Mouse (Mus musculus): Measurements from ENCODE around the gene Hnrnpa1.
A peak's percentile ranks its signal among the peaks of the same experiment; 100 is the strongest.

The Hnrnpa1 gene

DNA sequence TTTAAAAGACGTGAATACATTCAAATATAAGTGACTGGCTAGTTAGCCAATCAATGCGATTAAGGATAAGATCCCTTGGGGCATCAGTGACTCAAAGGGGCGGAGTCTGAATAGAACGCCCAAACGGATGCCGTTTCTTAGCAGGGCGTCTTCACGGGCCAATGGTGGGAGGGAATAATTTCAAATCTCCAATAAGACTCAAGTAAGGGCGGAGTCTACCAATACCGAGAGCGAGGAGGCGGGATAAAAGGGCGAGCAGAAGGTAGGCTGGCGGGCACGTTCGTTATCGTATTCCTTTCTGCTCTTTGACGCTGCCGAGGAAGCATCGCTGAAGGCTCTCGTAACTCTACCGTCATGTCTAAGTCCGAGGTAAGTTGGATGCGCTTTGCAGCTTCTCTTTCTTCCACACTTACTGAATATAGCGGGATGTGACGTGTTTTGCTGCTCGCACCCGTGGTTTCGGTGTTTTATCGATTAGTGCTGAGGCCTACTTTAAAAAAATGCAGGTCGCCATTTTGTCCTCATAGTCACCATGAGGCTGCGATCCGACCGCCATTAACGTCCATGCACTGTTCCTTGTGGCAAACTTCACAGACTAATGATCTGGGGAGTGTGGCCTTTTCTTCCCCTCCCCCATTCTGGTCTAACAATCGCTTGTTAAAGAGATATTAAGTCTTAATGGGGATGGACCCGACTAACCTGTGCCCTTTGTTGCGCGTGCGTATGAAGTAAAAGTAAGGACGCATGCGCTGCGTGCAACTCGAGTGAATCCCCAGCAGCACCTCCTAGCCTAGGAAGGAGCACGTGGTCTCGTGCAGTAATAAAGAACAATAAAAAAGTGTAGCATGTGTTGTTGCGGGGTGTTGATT is at the start of gene Hnrnpa1:
TSS of gene Hnrnpa1 (plus strand) at position 273 of the 869 bp plus-strand sequence.
- DNase-seq (ENCODE audit: low read depth, low spot score) = peak; percentile 97

DNA sequence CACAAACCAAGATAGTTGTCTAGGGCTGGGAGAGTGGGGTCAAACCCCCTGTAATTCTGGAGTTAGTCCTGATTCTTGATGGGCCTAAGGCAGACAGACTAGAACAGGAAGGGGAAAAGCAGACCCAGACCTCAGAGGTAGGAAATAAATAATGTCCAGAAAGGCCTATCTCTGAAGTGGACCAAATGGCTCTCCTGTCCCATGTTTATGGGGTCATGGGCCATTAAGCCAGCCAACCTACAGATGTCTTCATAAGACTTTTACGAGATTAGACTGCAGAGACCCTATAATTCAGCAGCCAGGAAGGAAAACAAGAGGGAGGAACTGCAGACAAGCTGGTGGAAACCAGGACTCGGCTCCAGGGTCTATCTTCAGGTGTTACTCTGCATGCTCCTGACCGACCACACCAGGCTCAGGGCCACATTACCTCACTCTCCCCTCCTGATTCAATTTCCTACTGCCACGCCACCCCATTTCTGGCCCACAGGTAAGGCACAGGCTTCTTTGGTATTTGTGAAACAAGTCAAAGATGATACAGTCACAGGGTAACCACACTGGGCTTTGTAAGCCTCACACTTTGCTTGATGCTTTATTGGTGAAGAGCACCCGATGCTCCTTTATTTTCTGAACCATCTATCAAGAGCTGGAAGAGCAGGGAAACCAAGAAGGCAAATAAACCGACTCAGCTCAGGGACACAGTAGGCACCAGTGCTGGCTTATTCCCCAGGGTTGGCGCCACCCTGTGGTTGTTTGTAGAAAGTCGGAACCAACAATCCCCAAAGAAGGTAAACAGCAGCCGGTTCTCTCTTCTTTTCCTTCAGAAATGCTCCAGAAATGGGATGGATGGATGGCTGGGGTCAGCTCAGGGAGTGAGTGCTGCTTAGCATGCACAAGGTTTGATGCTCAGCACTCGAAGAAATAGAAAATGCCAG is 49.4 kb upstream of the Hnrnpa1 start:
- DNase-seq (ENCODE audit: low read depth, low spot score) = peak; percentile 63

DNA sequence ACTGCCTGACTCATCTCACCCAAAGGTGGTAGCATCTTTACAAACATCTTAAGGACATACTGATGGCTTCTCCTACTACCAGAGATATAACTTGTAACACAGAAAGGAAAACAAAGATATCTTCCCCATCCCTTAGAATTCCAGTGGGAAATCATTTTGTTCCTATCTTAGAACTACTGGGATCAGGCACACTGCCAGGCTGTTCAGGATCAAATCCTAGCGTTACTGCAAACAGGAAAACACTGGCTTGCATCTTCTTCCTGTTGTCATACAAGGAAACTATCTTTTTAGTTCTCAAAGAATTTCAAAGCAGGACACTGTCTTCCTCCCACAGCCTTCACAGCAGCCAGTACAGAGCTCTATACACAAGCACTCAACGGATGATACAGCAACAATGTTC is 46.6 kb upstream of the Hnrnpa1 start:
- no peak for DNase-seq (ENCODE audit: low read depth, low spot score)

- DNase-seq (ENCODE audit: low read depth, low spot score) = no peak
Observed at GRCm38 (mm10) chr15:103196835-103197234, 43.4 kb upstream of the Hnrnpa1 start.

GRCm38 (mm10) chr15:103197785-103198184 is 42.4 kb upstream of the Hnrnpa1 start:
- DNase-seq (ENCODE audit: low read depth, low spot score) = no peak

DNA sequence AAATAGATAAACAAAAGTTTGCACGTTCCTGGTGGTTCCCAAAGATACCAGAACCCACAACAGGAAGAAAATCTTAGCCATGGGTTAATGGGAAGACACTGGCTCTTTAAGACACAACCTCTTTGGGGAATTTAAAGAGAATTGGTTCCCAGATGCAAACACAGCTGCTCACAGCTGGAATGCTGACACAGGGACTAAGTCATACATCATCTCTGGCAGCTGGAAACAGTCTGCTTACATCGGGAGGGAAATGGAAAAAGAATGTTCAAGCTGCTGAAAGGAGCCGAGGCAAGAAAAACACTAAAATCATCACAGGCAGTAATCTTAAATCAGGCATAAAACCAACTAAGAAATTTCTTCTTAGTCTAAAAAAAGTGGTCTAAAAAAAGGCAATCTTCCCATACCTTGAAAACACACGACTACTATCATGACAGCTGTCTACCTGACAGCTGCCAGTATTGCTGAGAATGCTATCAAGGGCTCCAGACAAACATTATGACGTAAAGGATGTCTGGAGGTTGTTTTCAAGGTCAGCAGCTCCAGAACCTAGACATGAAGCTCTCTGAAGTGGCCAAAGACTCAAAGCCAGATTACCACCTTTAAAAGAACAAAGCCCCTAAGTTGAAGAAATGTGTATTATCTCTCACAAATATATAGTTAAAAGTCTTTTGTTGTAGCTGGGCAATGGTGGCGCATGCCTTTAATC is 38.0 kb upstream of the Hnrnpa1 start:
- DNase-seq (ENCODE audit: low read depth, low spot score) = no peak

DNA sequence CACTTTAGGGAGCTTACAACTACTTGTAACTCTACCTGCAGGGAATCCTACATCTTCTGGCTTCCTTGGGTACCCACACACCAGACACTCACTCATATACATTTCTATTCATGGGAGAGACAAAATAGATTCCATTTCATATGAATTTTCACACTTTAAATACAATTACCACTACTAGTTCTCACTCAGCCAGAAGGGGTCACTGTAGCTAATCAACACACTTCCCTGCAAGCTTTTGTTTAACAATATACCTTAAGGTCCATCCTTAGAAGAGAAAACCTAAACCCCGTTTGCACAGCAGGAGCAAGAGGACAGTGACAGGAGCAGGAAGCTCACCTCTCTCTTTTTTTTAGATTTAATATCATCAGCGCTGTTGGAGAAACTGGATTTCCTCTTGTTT is 35.1 kb upstream of the Hnrnpa1 start:
- peak; percentile 59 for DNase-seq (ENCODE audit: low read depth, low spot score)

- no peak for DNase-seq (ENCODE audit: low read depth, low spot score)
Observed at GRCm38 (mm10) chr15:103214149-103214548, 26.1 kb upstream of the Hnrnpa1 start.

DNA sequence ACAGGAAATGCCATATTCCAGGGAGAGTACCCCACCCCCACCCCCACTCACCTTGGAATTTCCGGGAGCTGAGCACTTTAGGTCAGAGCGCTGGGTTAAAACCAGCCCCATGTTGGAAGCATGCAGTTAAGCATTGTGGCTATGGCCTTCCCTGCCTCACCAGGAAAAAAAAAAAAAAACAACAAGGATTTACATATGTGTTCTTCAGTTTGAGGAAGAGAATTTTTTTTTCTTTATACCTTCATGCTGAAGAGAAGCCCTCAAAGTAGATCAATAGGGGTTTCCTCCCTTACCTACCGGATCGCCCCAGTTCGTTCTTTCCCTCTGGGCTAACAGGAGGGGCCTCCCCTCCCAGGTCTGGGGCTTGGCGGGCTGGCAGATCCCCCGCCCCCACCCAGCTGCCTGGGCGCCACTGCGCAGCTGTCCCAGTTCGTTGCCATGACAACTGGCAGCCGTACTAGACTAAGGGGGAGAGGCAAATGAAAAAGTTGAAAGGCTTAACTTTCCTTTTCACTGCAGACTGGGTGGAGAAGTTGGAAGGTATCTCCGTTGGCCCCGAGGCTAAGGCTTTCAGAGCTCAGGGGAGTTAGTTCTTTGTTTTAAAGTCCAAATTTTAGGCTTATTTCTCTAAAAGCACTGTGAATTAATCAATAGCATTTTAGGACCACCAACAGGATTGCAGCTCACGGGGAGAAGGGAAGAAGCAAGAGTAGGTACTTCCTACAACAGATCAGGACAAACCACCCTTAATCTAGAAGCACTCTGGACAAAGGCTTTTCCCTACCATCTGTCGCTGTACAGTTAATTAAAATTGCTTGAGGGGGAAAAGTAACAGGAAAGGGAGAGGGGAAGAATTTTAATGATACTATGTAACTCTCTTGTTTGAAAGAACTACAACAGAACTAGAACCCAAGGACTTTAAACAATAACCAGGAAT is 25.0 kb upstream of the Hnrnpa1 start:
- DNase-seq (ENCODE audit: low read depth, low spot score) = peak; percentile 92

DNA sequence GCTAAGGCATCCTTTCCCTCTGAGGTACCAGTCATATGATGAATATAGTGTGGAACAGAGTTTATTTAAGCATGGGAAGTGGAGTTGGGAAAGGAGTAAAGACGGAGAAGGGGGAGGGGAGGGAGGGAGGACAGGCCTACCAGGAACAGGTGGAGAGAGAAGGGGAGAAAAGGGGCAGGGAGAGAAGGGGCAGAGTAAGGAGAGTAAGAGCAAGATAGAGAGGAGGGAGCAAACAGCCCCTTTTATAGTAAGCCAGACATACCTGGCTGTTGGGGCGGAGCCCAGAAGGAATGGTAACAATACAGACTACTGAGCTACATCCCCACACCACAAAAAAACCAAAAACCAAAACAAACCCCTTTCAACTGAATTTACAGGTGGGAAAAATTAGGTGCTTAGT is 24.2 kb upstream of the Hnrnpa1 start:
- DNase-seq (ENCODE audit: low read depth, low spot score) = no peak

DNA sequence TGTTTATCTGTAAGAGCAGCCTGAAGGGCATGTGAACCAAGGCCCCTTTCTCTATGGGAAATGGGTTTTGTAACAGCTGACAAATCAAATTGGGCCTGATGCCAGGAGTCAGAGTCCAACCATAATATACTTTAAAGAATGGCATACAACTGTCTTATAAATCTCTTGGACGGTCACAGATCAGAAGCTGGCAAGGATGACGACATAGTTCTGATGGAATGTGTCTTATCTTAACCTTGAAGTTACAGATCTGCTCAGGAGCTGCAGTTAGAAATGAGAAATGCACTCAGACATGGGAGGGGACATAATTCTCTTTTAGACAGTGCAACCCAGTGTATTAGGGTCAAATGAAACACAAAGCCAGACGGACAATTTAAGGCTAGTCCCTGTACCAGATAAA is 19.4 kb upstream of the Hnrnpa1 start:
- DNase-seq (ENCODE audit: low read depth, low spot score) = no peak

- DNase-seq (ENCODE audit: low read depth, low spot score) = no peak
Observed at GRCm38 (mm10) chr15:103221386-103221785, 18.8 kb upstream of the Hnrnpa1 start.

DNA sequence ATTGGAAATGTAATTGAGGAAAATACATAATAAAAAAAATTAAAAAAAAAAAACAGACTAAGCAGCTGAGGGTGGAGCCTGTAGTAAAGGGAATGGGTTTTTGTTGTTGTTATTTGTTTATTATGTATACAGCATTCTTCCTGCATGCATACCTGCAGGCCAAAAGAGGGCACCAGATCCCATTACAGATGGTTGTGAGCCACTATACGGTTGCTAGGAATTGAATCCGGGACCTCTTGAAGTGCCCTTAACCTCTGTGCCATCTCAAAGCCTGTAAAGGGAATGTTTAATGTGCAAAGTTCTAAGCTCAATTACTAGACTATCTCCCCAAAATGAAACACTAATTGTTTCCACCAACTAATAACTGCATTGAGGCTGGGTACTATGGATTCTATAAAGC is 16.1 kb upstream of the Hnrnpa1 start:
- DNase-seq (ENCODE audit: low read depth, low spot score) = no peak

- DNase-seq (ENCODE audit: low read depth, low spot score) = no peak
Observed at GRCm38 (mm10) chr15:103227022-103227421, 13.2 kb upstream of the Hnrnpa1 start.

GRCm38 (mm10) chr15:103227572-103227971 is 12.7 kb upstream of the Hnrnpa1 start:
- DNase-seq (ENCODE audit: low read depth, low spot score) = no peak

- DNase-seq (ENCODE audit: low read depth, low spot score) = no peak
Observed at GRCm38 (mm10) chr15:103228904-103229303, 11.3 kb upstream of the Hnrnpa1 start.

DNA sequence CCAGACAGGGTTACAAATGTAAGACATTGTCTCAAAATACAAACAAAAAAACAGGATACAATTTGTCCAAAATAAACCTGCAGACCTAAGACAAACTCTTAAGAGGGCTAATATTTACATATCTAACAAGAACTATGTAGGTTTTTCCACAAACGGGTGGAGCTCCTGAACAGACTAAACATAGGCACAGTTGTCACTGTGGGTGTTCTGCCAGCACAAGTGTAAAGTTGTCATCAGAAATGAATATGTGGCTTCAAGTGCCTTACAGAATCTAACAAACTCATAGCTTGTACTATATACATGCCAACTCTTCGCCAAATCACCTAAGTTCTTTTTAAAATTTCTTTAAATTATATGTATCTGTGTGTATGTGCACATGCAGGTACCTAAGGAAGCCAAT is 7.1 kb upstream of the Hnrnpa1 start:
- no peak for DNase-seq (ENCODE audit: low read depth, low spot score)

GRCm38 (mm10) chr15:103237295-103237694 is 2.9 kb upstream of the Hnrnpa1 start:
- no peak for DNase-seq (ENCODE audit: low read depth, low spot score)

DNA sequence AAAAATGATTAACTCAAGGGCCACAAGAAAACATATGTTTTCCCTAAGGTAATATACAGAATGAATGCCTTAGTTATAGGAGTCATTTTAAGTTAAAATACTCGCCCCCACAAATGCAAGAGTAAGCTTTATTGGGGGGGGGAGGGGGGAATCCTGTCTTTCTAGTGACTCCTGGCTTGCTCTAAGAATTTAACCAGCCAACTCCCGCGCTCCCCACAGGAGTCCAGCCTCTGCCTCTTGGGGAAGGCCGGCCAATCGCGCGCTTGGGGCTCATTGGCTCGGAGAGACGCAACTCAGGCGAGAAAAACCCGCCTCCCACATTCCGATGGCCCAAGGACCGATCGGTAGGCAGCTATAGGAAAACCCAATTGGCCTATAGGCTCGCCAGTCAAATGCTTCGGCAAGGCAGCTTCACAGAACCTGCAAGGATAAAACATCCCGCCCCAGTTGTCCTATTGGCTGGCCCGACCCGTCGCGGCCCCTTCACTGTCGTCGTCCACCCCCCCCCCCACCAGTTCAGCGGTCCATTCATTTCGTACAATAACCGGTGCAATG is 1.0 kb upstream of the Hnrnpa1 start:
- peak; percentile 95 for DNase-seq (ENCODE audit: low read depth, low spot score)

- DNase-seq (ENCODE audit: low read depth, low spot score) = peak; percentile 98
Observed at GRCm38 (mm10) chr15:103239685-103240159, 510 bp upstream of the Hnrnpa1 start, which contains the start of gene Cbx5. Gene Cbx5 (minus strand): TSS chr15:103239816.

All from CD4-positive, CD25-positive, alpha-beta regulatory T cell, adult 2 months (primary cell).